Mouse (Mus musculus) colon, adult 2 months (tissue): Measurements from ENCODE around the gene Mtcp1. TPM values are rescaled to one million over a fixed set of nuclear protein-coding genes. Genes with fewer than 3 reads are reported as not detected.

Source experiments
- polyA plus RNA-seq: library from polyadenylated mRNA; depleted of rRNA; stranded (reverse); fragments of >200 nt; gene quantifications from 2 replicates; pipeline ENCODE4 v1.2.3, GENCODE M21; 2012; rRNA removed

Gene Mtcp1
- 2.3 and 3.9 TPM in 2 replicates for polyA plus RNA-seq

GRCm38 (mm10) chrX:75415936-75416785, at the start of gene Mtcp1, which contains the start of the genes Cmc4 and Brcc3:
TSS of gene Mtcp1 (minus strand) at chrX:75416588.
TSS of gene Cmc4 (minus strand) at chrX:75416584.
TSS of gene Brcc3 (plus strand) at chrX:75416628.

GRCm38 (mm10) chrX:75382195-75382771, 34.1 kb downstream of the Mtcp1 start, which contains the start of the genes Fundc2 and F8:
TSS of gene Fundc2 (plus strand) at chrX:75382399.
TSS of gene F8 (minus strand) at chrX:75382615.

Other genes starting within 250 kb of the Mtcp1 start
- gene Fundc2, start 34.2 kb downstream of the Mtcp1 start, polyA plus RNA-seq = 1.6 and 1.8 TPM in 2 replicates
- 0.01 and 0.32 TPM in 2 replicates for gene F8, start 34.0 kb downstream of the Mtcp1 start, polyA plus RNA-seq
- gene Cmc4, start within 50 bp of the Mtcp1 start, polyA plus RNA-seq = 0.40 and 1.3 TPM in 2 replicates
- 2.5 and 4.3 TPM in 2 replicates for gene Brcc3, start within 50 bp of the Mtcp1 start, polyA plus RNA-seq
- 0.72 and 0.93 TPM in 2 replicates for gene Vbp1, start 97.7 kb upstream of the Mtcp1 start, polyA plus RNA-seq
- gene Rab39b, start 161.6 kb upstream of the Mtcp1 start, polyA plus RNA-seq = 0.20 and 0.21 TPM in 2 replicates